12 mouse cellular contexts compared by ENCODE assay signal in the genomic region with DNA sequence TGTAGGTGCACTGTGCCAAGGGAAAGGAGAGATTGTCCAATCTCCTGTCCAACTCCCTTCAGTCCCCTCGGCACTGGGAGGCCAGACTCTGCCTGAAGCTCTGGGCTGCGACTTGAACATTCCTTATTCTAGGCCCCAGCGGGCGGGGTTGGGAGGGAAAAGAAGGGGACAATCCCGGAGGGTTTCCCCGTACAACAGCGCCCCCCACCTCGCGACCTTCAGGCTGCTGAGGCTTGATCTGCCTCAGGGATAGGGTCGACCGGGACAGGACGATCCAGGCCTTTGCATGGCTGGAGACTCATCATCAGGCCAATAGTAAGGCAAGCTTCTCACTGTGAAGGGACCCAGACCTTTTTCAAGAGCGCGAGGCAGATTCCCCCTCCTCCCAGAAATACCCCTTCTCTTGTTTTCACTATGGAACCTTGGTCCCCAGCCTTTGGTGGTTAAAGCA. TPM values are rescaled to one million over a fixed set of nuclear protein-coding genes. Genes with fewer than 3 reads are reported as not detected.
DNase-seq lines count a peak whose midpoint lies in the region; ATAC-seq lines count a peak whose summit lies in the region.
"Had no signal": no experiment of that assay in that cellular context is flagged by ENCODE, and none has a peak within 500 bp of the region (broad histone marks: within the 10 kb centered on the region; RNA-seq: fewer than 3 reads in every experiment).

No protein-coding gene starts in this region.

- H3K27me3 ChIP-seq in heart, embryonic 10.5 days (ENCODE audit: insufficient read depth, poor library complexity, severe bottlenecking): peaks cover 100% of the 10 kb centered on the region
- peaks cover 96% of the 10 kb centered on the region for H3K27me3 ChIP-seq in neural tube, embryonic 11.5 days (ENCODE audit: control insufficient read depth, insufficient read depth, low read length)
- peaks cover 44% of the 10 kb centered on the region for H3K27me3 ChIP-seq in forebrain, embryonic 15.5 days
- H3K27me3 ChIP-seq in midbrain, embryonic 16.5 days (ENCODE audit: control insufficient read depth, insufficient read depth, low read depth, low read length): peaks cover 43% of the 10 kb centered on the region

- H3K9ac ChIP-seq in neural tube, embryonic 11.5 days (ENCODE audit: low read length): no peak overlapping the region
- peak overlapping the region; percentile 70 for H3K9ac ChIP-seq in forebrain, embryonic 15.5 days (replicated peaks)
- 0 out of 2 replicates have a peak overlapping the region, but pooled peaks have one; percentile 5 for H3K9ac ChIP-seq in midbrain, embryonic 16.5 days (ENCODE audit: low read depth, low read length)

- no peak for ATAC-seq in neural tube, embryonic 11.5 days (ENCODE audit: insufficient read depth, low FRiP score, low TSS enrichment)
- ATAC-seq in forebrain, embryonic 15.5 days (replicated peaks): no peak
- ATAC-seq in midbrain, embryonic 16.5 days: 0 out of 2 replicates have a peak, but pooled peaks have one; percentile 22

- no peak for DNase-seq in heart, embryonic 10.5 days (ENCODE audit: low spot score)
- no peak for DNase-seq in heart, adult 8-10 months (ENCODE audit: low spot score)
- DNase-seq in neural tube, embryonic 11.5 days (ENCODE audit: low spot score): peak; percentile 57
- no peak for DNase-seq in neural tube, embryonic 10.5 days (ENCODE audit: extremely low spot score, low spot score)
- DNase-seq in right cerebral cortex, postnatal 4 days: no peak
- no peak for DNase-seq in T-cell, adult 2 months (ENCODE audit: low spot score)
- DNase-seq: kidney, postnatal 36 days had no signal

- H3K4me2 ChIP-seq in neural tube, embryonic 11.5 days (ENCODE audit: low read depth): no peak overlapping the region
- peak overlapping the region; percentile 66 for H3K4me2 ChIP-seq in forebrain, embryonic 15.5 days (replicated peaks)
- peak overlapping the region; percentile 8 for H3K4me2 ChIP-seq in midbrain, embryonic 16.5 days (ENCODE audit: low read length)

- H3K36me3 ChIP-seq in heart, embryonic 10.5 days: no peaks in the 10 kb centered on the region
- H3K36me3 ChIP-seq in neural tube, embryonic 11.5 days (ENCODE audit: control insufficient read depth, insufficient read depth, low read length): no peaks in the 10 kb centered on the region
- H3K36me3 ChIP-seq in forebrain, embryonic 15.5 days: no peaks in the 10 kb centered on the region
- no peaks in the 10 kb centered on the region for H3K36me3 ChIP-seq in midbrain, embryonic 16.5 days (ENCODE audit: control insufficient read depth, insufficient read depth, low read length)

- peak overlapping the region; percentile 71 for H3K4me3 ChIP-seq in heart, embryonic 10.5 days
- no peak overlapping the region for H3K4me3 ChIP-seq in neural tube, embryonic 11.5 days (ENCODE audit: low read depth, low read length)
- peak overlapping the region; percentile 52 for H3K4me3 ChIP-seq in forebrain, embryonic 15.5 days
- H3K4me3 ChIP-seq in midbrain, embryonic 16.5 days (ENCODE audit: low read depth, low read length): peak overlapping the region; percentile 46

- H3K27ac ChIP-seq in heart, embryonic 10.5 days: no peak overlapping the region
- H3K27ac ChIP-seq in neural tube, embryonic 11.5 days (ENCODE audit: low read depth, low read length): no peak overlapping the region
- peak overlapping the region; percentile 93 for H3K27ac ChIP-seq in forebrain, embryonic 15.5 days (replicated peaks)
- H3K27ac ChIP-seq in midbrain, embryonic 16.5 days (ENCODE audit: low read length): 0 out of 2 replicates have a peak overlapping the region, but pooled peaks have one; percentile 26

- H3K4me1 ChIP-seq in heart, embryonic 10.5 days: peaks cover 31% of the 10 kb centered on the region
- peaks cover 5% of the 10 kb centered on the region; the same call in 1 of the 2 replicates for H3K4me1 ChIP-seq in neural tube, embryonic 11.5 days (ENCODE audit: control insufficient read depth, insufficient read depth, low read length)
- peaks cover 30% of the 10 kb centered on the region for H3K4me1 ChIP-seq in forebrain, embryonic 15.5 days
- H3K4me1 ChIP-seq in midbrain, embryonic 16.5 days (ENCODE audit: control insufficient read depth, insufficient read depth, low read length): peaks cover 13% of the 10 kb centered on the region

- 0% methylated on average over 14 of the region's 14 CpGs for WGBS in heart, embryonic 10.5 days
- under 1% methylated on average over 14 of the region's 14 CpGs for WGBS in neural tube, embryonic 11.5 days
- 2% methylated on average over 14 of the region's 14 CpGs for WGBS in forebrain, embryonic 15.5 days
- under 1% methylated on average over 14 of the region's 14 CpGs for WGBS in midbrain, embryonic 16.5 days

- no peaks in the 10 kb centered on the region for H3K9me3 ChIP-seq in heart, embryonic 10.5 days
- H3K9me3 ChIP-seq in neural tube, embryonic 11.5 days (ENCODE audit: control insufficient read depth, low read length): no peaks in the 10 kb centered on the region
- H3K9me3 ChIP-seq in forebrain, embryonic 15.5 days: no peaks in the 10 kb centered on the region
- H3K9me3 ChIP-seq in midbrain, embryonic 16.5 days (replicated peaks; ENCODE audit: control insufficient read depth, low read length, poor library complexity, severe bottlenecking): no peaks in the 10 kb centered on the region

RNA-seq across cellular contexts. Expression of a gene that starts 3.0 kb away (rescaled TPM):
- 4.0 and 8.9 TPM in 2 replicates for polyA plus RNA-seq in heart, embryonic 10.5 days (2016; fragmentation: Nextera tagmentation; extraction: Ambion mirVana)
- total RNA-seq in heart, adult 8-10 months (2022): under 1 TPM; 0.22 to 0.84 (median 0.31) TPM
- polyA plus RNA-seq in neural tube, embryonic 11.5 days (2014; fragmentation: Nextera tagmentation; extraction: Ambion mirVana): 0.74 and 0.97 TPM in 2 replicates
- 81.5 and 84.7 TPM in 2 replicates for polyA plus RNA-seq in forebrain, embryonic 15.5 days (2015; fragmentation: Nextera tagmentation; extraction: Ambion mirVana)
- polyA plus RNA-seq in midbrain, embryonic 16.5 days (2015; fragmentation: Nextera tagmentation; extraction: Ambion mirVana): 9.7 and 20.7 TPM in 2 replicates
- total RNA-seq: gastrocnemius, adult 18-20 months; hematopoietic stem cell, adult 5-6 weeks; megakaryocyte, adult 5-6 weeks had no signal

RNA-seq across cellular contexts. Expression of a gene that starts 15.7 kb away (rescaled TPM):
- 0.23 and 0.57 TPM in 2 replicates for polyA plus RNA-seq in heart, embryonic 10.5 days (2016; fragmentation: Nextera tagmentation; extraction: Ambion mirVana)
- not detected for total RNA-seq in heart, adult 8-10 months (2022)
- polyA plus RNA-seq in neural tube, embryonic 11.5 days (2014; fragmentation: Nextera tagmentation; extraction: Ambion mirVana): not detected in 2 replicates
- polyA plus RNA-seq in forebrain, embryonic 15.5 days (2015; fragmentation: Nextera tagmentation; extraction: Ambion mirVana): 13.2 and 14.7 TPM in 2 replicates
- 1.3 and 3.0 TPM in 2 replicates for polyA plus RNA-seq in midbrain, embryonic 16.5 days (2015; fragmentation: Nextera tagmentation; extraction: Ambion mirVana)
- total RNA-seq: gastrocnemius, adult 18-20 months; hematopoietic stem cell, adult 5-6 weeks; megakaryocyte, adult 5-6 weeks had no signal

Comparison
In these comparisons a context has a peak if more than half of its experiments do, and no peak if none do; other contexts are left out.
1. H3K27ac ChIP-seq: peak in forebrain, embryonic 15.5 days (single experiment) and midbrain, embryonic 16.5 days (single experiment); none in heart, embryonic 10.5 days (single experiment) and neural tube, embryonic 11.5 days (single experiment).